Mouse (Mus musculus) heart, embryonic 14.5 days (tissue): Measurements from ENCODE around the gene Zfp316. TPM values are rescaled to one million over a fixed set of nuclear protein-coding genes. Genes with fewer than 3 reads are reported as not detected.

ENCODE experiments used
- ATAC-seq: fragments of 200-750 bp; cut with Nextera tagmentation; 2 replicates; pipeline ENCODE4 v1.8.0; 2017; ENCODE audit warnings: low read depth, moderate TSS enrichment; ENCODE audit not compliant: insufficient number of reproducible peaks, insufficient read depth, low FRiP score
- H3K27ac ChIP-seq, 2 experiments: fragments of 200-500 bp in 1 of 2; fragments of 300-500 bp in 1 of 2; sonication (generic) in 1 of 2; replicated peaks in 1 of 2; 2 replicates each; pipeline ENCODE4 v1.5.1; 2012 to 2014; ENCODE audit warnings: low read depth in 2 of 2, low read length in 2 of 2, control low read depth in 1 of 2, mild to moderate bottlenecking in 1 of 2, mixed read lengths in 1 of 2; ENCODE audit not compliant: control insufficient read depth in 1 of 2, insufficient read depth in 1 of 2
- H3K27me3 ChIP-seq: fragments of 300-500 bp; sonication (generic); 2 replicates; pipeline ENCODE4 v1.6.1; 2014; ENCODE audit warnings: mild to moderate bottlenecking, low read length, control low read depth; ENCODE audit not compliant: control insufficient read depth, insufficient read depth
- H3K36me3 ChIP-seq: fragments of 300-500 bp; sonication (generic); 2 replicates; pipeline ENCODE4 v1.6.1; 2014; ENCODE audit warnings: mild to moderate bottlenecking, control low read depth, low read length, mixed read lengths; ENCODE audit not compliant: control insufficient read depth, insufficient read depth
- H3K4me1 ChIP-seq, 2 experiments: fragments of 200-500 bp in 1 of 2; fragments of 300-500 bp in 1 of 2; sonication (generic) in 1 of 2; 2 replicates each; pipeline ENCODE4 v1.6.1; 2012 to 2014; ENCODE audit warnings: low read length in 2 of 2, control low read depth in 1 of 2, mixed read lengths in 1 of 2; ENCODE audit not compliant: control insufficient read depth in 2 of 2, insufficient read depth in 2 of 2
- H3K4me2 ChIP-seq: fragments of 300-500 bp; sonication (generic); 2 replicates; pipeline ENCODE4 v1.6.1; 2014; ENCODE audit warnings: mild to moderate bottlenecking, low read length
- H3K4me3 ChIP-seq, 2 experiments: fragments of 200-500 bp in 1 of 2; fragments of 300-500 bp in 1 of 2; sonication (generic) in 1 of 2; 2 replicates each; pipeline ENCODE4 v1.5.1; 2012 to 2014; ENCODE audit warnings: low read length in 2 of 2, mild to moderate bottlenecking in 2 of 2, control low read depth in 1 of 2, low read depth in 1 of 2, moderate library complexity in 1 of 2; ENCODE audit not compliant: control insufficient read depth in 1 of 2, insufficient read depth in 1 of 2
- H3K9ac ChIP-seq: fragments of 300-500 bp; sonication (generic); 2 replicates; pipeline ENCODE4 v1.6.1; 2014; ENCODE audit warnings: mild to moderate bottlenecking, low read length
- H3K9me3 ChIP-seq: fragments of 300-500 bp; sonication (generic); 2 replicates; pipeline ENCODE4 v1.6.1; 2016; ENCODE audit warnings: low read length, control low read depth; ENCODE audit not compliant: control insufficient read depth
- WGBS: fragments of 180-500 bp; shearing (Covaris S2); extraction: QIAGEN DNeasy Blood & Tissue Kit; methylation state at CpG from one replicate; pipeline ENCODE4 v1.1.7; 2014; 5-methylcytosine and 5-hydroxymethylcytosine counted together
- polyA plus RNA-seq: library from polyadenylated mRNA; unstranded; fragments of >200 nt; fragmentation: Nextera tagmentation; extraction: Ambion mirVana; gene quantifications from 2 replicates; pipeline ENCODE4 v1.2.1, GENCODE M21; 2014

Zfp316 gene
- polyA plus RNA-seq, 1 experiment from 2014 or later: 1.6 TPM

DNA sequence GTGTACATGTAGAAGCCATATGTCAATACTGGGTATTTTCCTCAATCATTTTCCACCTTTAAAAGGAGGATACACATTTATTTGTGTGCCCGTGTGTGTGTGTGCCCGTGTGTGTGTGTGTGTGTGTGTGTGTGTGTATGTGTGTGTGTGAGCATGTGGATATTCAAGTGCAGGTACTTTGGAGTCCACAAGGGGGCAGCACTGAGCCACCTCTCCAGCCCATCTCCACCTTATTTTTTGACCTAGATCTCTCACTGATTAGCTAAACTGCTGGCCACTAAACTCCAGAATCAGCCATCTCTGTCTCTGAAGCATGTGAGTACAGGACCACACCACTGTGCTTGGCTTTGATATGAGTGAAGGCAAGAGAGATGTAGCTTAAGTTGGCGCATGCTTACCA is 25.0 kb upstream of the Zfp316 start:
- H3K4me3 ChIP-seq: no peak overlapping the region
- WGBS: 87% methylated on average over 3 of the region's 3 CpGs
- no peak overlapping the region for H3K4me2 ChIP-seq
- no peaks in the 10 kb centered on the region for H3K9me3 ChIP-seq
- H3K4me1 ChIP-seq: peaks cover 7 to 16% of the 10 kb centered on the region in 2 experiments; a peak in 3 of 4 replicates
- peaks cover 48% of the 10 kb centered on the region for H3K27me3 ChIP-seq
- H3K36me3 ChIP-seq: peaks cover 8% of the 10 kb centered on the region; the same call in 1 of the 2 replicates
- H3K27ac ChIP-seq: no peak overlapping the region
- no peak overlapping the region for H3K9ac ChIP-seq
- no peak for ATAC-seq

DNA sequence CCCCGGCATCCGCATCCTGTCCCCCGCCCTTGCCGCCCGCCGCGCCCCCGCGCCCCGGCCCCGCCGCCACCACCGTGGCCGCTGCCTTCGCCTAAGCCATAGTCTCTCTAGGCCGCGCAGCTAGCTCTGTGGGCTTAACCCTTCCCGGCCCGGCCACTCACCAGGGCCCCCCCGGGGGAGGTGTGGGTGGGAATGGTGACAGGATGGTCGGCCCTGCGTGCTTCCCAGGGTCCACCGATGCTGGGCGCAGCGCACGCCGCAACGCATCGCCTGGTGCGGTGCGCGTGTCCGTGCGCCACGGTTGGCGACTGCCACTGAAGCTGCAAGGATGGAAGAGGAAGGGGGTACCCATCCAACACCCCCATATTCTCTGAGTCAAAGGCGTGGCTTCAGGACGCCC is 23.6 kb upstream of the Zfp316 start, which contains the start of gene Zfp853:
Zfp853 (minus strand) TSS at position 220 of the 400 bp plus-strand sequence.
- peak within 1 kb of the TSS; percentile 64 for H3K9ac ChIP-seq
- H3K27me3 ChIP-seq: peaks cover 63% of the 10 kb centered on the region
- peak within 1 kb of the TSS; percentile 44 to 53 for H3K4me3 ChIP-seq
- no peak for ATAC-seq
- H3K4me1 ChIP-seq: peaks cover 7 to 17% of the 10 kb centered on the region in 2 experiments; a peak in 3 of 4 replicates
- 5% methylated on average over 32 of the region's 38 CpGs for WGBS
- H3K27ac ChIP-seq: no peak within 1 kb of the TSS
- no peaks in the 10 kb centered on the region for H3K9me3 ChIP-seq
- peak within 1 kb of the TSS; percentile 88 for H3K4me2 ChIP-seq
- H3K36me3 ChIP-seq: no peaks in the 10 kb centered on the region

DNA sequence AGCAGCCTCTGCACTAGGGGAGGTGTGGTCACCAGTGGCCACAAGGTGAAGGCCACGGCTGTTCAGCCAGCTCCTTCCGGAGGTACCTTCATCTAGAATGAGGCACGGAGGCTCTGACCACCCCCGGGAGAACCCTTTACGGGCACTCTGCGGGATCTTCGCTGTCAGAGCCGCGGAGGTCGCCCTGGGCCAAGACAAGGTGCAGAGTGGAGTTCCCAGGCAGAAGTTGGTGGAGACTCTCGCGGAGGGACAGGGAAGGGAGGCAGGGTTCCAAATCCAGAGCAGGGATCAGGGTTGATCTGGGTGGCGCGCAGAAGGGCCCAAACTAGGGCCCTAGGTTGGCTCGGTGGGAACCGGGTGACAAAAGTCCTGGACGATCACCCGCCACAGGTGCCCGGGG is 23.1 kb upstream of the Zfp316 start:
- no peak overlapping the region for H3K27ac ChIP-seq

DNA sequence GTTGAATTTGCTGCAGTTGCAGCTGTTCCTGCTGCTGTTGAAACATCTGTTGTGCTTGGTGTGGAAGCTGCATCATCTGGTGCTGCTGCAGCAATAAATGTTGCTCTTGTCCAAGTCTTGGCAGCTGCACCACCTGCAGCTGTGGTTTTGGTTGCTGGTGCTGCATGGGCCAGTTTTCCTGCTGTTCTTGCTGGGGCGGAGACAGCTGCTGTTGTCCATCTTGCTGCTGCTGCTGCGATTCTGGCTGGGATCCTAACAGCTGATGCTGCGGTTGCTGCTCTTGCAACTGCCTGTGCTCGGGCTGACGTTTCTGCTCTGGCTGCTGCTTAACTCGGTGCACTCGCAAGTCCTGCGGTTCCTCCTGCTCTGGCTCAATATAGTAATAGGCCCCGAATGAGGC is 19.5 kb upstream of the Zfp316 start:
- H3K4me1 ChIP-seq: peaks cover 7 to 22% of the 10 kb centered on the region in 2 experiments; a peak in 3 of 4 replicates
- no peak overlapping the region for H3K4me2 ChIP-seq
- H3K27me3 ChIP-seq: peaks cover 92% of the 10 kb centered on the region
- ATAC-seq: no peak
- no peaks in the 10 kb centered on the region for H3K36me3 ChIP-seq
- no peak overlapping the region for H3K4me3 ChIP-seq
- H3K27ac ChIP-seq: no peak overlapping the region
- H3K9me3 ChIP-seq: no peaks in the 10 kb centered on the region
- H3K9ac ChIP-seq: no peak overlapping the region
- WGBS: 74% methylated on average over 9 of the region's 9 CpGs

More for the DNA sequence above, 23.1 kb upstream of the Zfp316 start:
- H3K4me2 ChIP-seq: peak overlapping the region; percentile 88
- under 1% methylated on average over 17 of the region's 19 CpGs for WGBS
- H3K9ac ChIP-seq: peak overlapping the region; percentile 64
- no peaks in the 10 kb centered on the region for H3K36me3 ChIP-seq
- H3K9me3 ChIP-seq: no peaks in the 10 kb centered on the region
- H3K27me3 ChIP-seq: peaks cover 68% of the 10 kb centered on the region
- H3K4me1 ChIP-seq: peaks cover 7 to 22% of the 10 kb centered on the region in 2 experiments; a peak in 3 of 4 replicates
- ATAC-seq: no peak
- H3K4me3 ChIP-seq: peak overlapping the region; percentile 44 to 53; a peak in 3 of 4 replicates

DNA sequence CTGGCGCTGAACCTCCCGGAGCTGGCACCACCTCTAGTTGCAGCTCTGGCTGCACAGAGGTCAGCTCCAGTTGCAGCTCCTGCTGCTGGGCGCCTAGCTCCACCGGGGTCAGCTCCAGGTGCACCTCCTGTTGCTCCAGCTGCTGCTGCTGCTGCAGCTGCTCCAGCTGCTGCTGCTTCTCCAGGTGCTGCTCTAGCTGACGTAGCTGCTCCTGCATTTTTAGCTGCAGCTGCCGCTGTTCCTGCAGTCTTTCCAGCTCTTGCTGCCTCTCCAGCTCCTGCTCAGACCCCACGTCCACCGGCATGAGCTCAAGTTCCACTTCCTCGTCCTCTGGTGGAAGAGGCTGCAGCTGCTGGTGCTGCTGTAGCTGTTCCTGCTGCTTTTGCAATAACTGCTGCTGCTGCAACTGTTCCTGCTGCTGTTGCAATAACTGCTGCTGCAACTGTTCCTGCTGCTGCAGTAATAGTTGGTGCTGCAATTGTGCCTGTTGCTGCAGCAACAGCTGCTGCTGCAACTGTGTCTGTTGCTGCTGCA is 18.6 kb upstream of the Zfp316 start:
- H3K36me3 ChIP-seq: no peaks in the 10 kb centered on the region
- H3K27ac ChIP-seq: no peak overlapping the region
- peaks cover 88% of the 10 kb centered on the region for H3K27me3 ChIP-seq
- peak overlapping the region; percentile 69 for H3K4me2 ChIP-seq
- no peak overlapping the region for H3K9ac ChIP-seq
- no peak for ATAC-seq
- H3K4me3 ChIP-seq: peak overlapping the region; percentile 33 to 36; a peak in 3 of 4 replicates
- H3K4me1 ChIP-seq: peaks cover under 1 to 19% of the 10 kb centered on the region in 2 experiments; a peak in 3 of 4 replicates
- WGBS: 11% methylated on average over 8 of the region's 9 CpGs
- no peaks in the 10 kb centered on the region for H3K9me3 ChIP-seq

DNA sequence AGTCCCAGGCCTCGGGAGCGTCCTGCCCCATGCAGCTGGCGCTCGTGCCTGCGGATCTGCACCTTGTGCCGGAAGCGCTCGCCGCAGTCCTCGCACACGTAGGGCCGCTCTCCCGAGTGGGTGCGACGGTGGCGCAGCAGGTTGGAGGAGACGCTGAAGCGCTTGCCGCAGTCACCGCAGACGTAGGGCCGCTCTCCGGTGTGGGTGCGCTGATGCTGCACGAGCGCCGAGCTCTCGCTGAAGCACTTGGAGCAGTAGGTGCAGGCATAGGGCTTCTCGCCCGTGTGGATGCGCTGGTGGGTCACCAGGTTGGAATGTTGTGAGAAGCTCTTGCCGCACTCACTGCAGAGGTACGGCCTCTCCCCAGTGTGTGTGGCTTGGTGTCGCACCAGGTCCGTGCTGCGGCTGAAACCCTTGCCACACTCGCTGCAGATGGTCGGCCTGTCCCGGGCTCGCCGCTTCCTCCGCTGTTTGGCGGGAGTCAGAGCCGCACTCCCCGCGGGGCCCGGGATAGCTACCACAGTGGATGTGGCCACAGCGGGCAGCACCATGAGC is 18.0 kb upstream of the Zfp316 start:
- Histone ChIP-seq H3K27me3 (peaks cover 86% of the 10 kb centered on the region), H3K27ac (no peak overlapping the region), H3K4me3 (peak overlapping the region; percentile 33 to 36), H3K9me3 (no peaks in the 10 kb centered on the region), H3K4me1 (peaks cover 0 to 13% of the 10 kb centered on the region in 2 experiments; a peak in 2 of 4 replicates), H3K36me3 (no peaks in the 10 kb centered on the region), H3K4me2 (peak overlapping the region; percentile 69), H3K9ac (no peak overlapping the region)
- WGBS: 2% methylated on average over 48 of the region's 48 CpGs
- ATAC-seq: no peak

DNA sequence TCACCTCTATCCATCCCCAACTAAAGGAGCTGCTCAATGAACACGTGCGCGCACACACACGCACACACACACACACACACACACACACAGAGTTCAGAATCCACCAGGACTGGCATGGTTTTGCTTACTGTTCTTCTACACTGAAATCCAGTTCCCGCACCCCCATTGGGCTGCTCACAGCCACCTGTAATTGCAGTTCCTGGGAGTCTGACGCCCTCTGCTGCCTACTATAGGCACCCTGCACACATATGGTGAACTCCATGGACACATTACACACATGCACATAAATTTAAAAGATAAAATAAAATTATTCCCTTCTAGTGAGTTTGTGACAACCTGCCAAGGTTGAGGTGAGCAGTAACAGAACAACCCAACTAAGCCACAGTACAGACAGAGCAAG is 14.9 kb upstream of the Zfp316 start:
- Histone ChIP-seq H3K4me1 (peaks cover 0 to 9% of the 10 kb centered on the region in 2 experiments; a peak in 1 of 4 replicates), H3K9ac (no peak overlapping the region), H3K4me3 (no peak overlapping the region), H3K4me2 (no peak overlapping the region), H3K27me3 (peaks cover 67% of the 10 kb centered on the region), H3K36me3 (no peaks in the 10 kb centered on the region), H3K27ac (no peak overlapping the region), H3K9me3 (no peaks in the 10 kb centered on the region)
- ATAC-seq: no peak
- 35% methylated on average over 6 of the region's 6 CpGs for WGBS
